Mouse (Mus musculus): ENCODE measurements at regions not wholly inside any gene's neighbourhood (a gene's known extent, or its start where the extent isn't known, plus 50 kb on each side); places are given as distances from the start of the nearest gene placed in this dataset.

GRCm38 (mm10) chr1:35562786-35563185 lies 505.4 kb upstream of the Hs6st1 start:
- no peak for TF ChIP-seq MYC (IDR thresholded peaks at IDR 0.05; ENCODE audit: low read depth, low read length)
- no peak for TF ChIP-seq BHLHE40 (IDR thresholded peaks at IDR 0.05; ENCODE audit: borderline replicate concordance, low read depth, low read length)
- no peak for TF ChIP-seq ELF1 (IDR thresholded peaks at IDR 0.05; ENCODE audit: low read depth, low read length)
- no peak for TF ChIP-seq CTCF (IDR thresholded peaks at IDR 0.05 in 2 of 3, conservative IDR thresholded peaks at IDR 0.05 in 1 of 3; ENCODE audit: control insufficient read depth in 1 of 3, insufficient read depth in 1 of 3, low read depth in 2 of 3, low read length in 3 of 3, poor library complexity in 1 of 3, severe bottlenecking in 1 of 3)
- no peak for TF ChIP-seq JUND (IDR thresholded peaks at IDR 0.05; ENCODE audit: low read depth, low read length)
- no peak for TF ChIP-seq MAX (IDR thresholded peaks at IDR 0.05; ENCODE audit: low read length)
- no peak for TF ChIP-seq TBP (IDR thresholded peaks at IDR 0.05; ENCODE audit: low read depth, low read length)
- no peak for TF ChIP-seq ZNF384 (IDR thresholded peaks at IDR 0.05; ENCODE audit: low read depth, low read length)
- TF ChIP-seq ZKSCAN1 (IDR thresholded peaks at IDR 0.05; ENCODE audit: low read depth, low read length) = no peak
- no peak for TF ChIP-seq UBTF (IDR thresholded peaks at IDR 0.05; ENCODE audit: borderline replicate concordance, insufficient read depth, low read depth, low read length)
- no peak for TF ChIP-seq POLR2AphosphoS5 (IDR thresholded peaks at IDR 0.05; ENCODE audit: borderline replicate concordance, low read depth, low read length)
- TF ChIP-seq TCF12 (IDR thresholded peaks at IDR 0.05; ENCODE audit: low read depth, low read length) = no peak
- H3K27me3 ChIP-seq (ENCODE audit: control insufficient read depth in 1 of 2, insufficient read depth in 2 of 2, low read length in 2 of 2) = no peaks in the 10 kb centered on the region
- no peaks in the 10 kb centered on the region for H3K79me2 ChIP-seq (ENCODE audit: control insufficient read depth, insufficient read depth, low read length, poor library complexity)
- no peak for DNase-seq (ENCODE audit: low read depth, low spot score)
- H3K4me1 ChIP-seq (ENCODE audit: control insufficient read depth in 1 of 2, insufficient read depth in 2 of 2, low read length in 2 of 2) = no peaks in the 10 kb centered on the region
- no peak overlapping the region for H3K27ac ChIP-seq (ENCODE audit: control insufficient read depth, low read depth, low read length)
- no peaks in the 10 kb centered on the region for H3K9me3 ChIP-seq (replicated peaks; ENCODE audit: insufficient read depth, low read length)
- no peak overlapping the region for H3K9ac ChIP-seq (ENCODE audit: control insufficient read depth, low read depth, low read length, poor library complexity, severe bottlenecking)
- H3K4me3 ChIP-seq (ENCODE audit: control insufficient read depth in 1 of 2, insufficient read depth in 1 of 2, low read depth in 2 of 2, low read length in 2 of 2) = no peak overlapping the region
- no peaks in the 10 kb centered on the region for H3K36me3 ChIP-seq (ENCODE audit: control insufficient read depth in 1 of 2, insufficient read depth in 2 of 2, low read length in 2 of 2)

DNA sequence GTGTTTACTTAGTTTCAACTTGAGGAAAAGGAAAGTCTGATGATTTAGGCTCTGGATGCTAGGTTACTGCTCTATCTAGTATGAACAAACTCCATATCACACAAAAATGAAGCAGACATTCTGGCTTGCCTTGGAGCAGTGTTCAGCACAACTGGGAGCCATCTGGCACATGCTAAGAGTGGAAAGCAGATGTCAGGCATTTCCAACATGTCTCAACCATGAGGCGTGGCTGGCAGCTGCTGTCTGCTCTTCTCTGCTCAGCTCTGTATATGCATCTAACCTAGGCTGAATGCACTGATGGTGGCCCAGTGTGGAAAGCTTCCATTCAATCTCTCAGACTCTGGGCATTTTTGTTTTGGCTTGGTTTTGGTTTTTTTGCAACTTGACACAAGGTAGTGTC lies 493.0 kb upstream of the Hs6st1 start:
- H3K4me3 ChIP-seq (ENCODE audit: control insufficient read depth in 1 of 2, insufficient read depth in 1 of 2, low read depth in 2 of 2, low read length in 2 of 2) = no peak overlapping the region
- no peak for TF ChIP-seq POLR2AphosphoS5 (IDR thresholded peaks at IDR 0.05; ENCODE audit: borderline replicate concordance, low read depth, low read length)
- no peak for TF ChIP-seq CHD2 (IDR thresholded peaks at IDR 0.05; ENCODE audit: low read length)
- TF ChIP-seq ZC3H11A (IDR thresholded peaks at IDR 0.05; ENCODE audit: low read depth, low read length) = no peak
- no peak for TF ChIP-seq ZMIZ1 (IDR thresholded peaks at IDR 0.05; ENCODE audit: low read depth, low read length)
- TF ChIP-seq TCF12 (IDR thresholded peaks at IDR 0.05; ENCODE audit: low read depth, low read length) = no peak
- no peak for TF ChIP-seq ZKSCAN1 (IDR thresholded peaks at IDR 0.05; ENCODE audit: low read depth, low read length)
- no peak for TF ChIP-seq BHLHE40 (IDR thresholded peaks at IDR 0.05; ENCODE audit: borderline replicate concordance, low read depth, low read length)
- no peak for TF ChIP-seq MAZ (IDR thresholded peaks at IDR 0.05; ENCODE audit: low read depth, low read length)
- TF ChIP-seq JUND (IDR thresholded peaks at IDR 0.05; ENCODE audit: low read depth, low read length) = no peak
- TF ChIP-seq E2F4 (IDR thresholded peaks at IDR 0.05; ENCODE audit: borderline replicate concordance, low read depth, low read length) = no peak
- TF ChIP-seq USF2 (IDR thresholded peaks at IDR 0.05; ENCODE audit: borderline replicate concordance in 1 of 2, insufficient read depth in 1 of 2, low read depth in 1 of 2, low read length in 2 of 2) = no peak
- no peak for TF ChIP-seq NELFE (IDR thresholded peaks at IDR 0.05; ENCODE audit: low read depth, low read length)

More for the DNA sequence above, 493.0 kb upstream of the Hs6st1 start:
- peaks cover 0 to 3% of the 10 kb centered on the region in 2 experiments; a peak in 1 of 4 replicates for H3K27me3 ChIP-seq (ENCODE audit: control insufficient read depth in 1 of 2, insufficient read depth in 2 of 2, low read length in 2 of 2)
- H3K4me1 ChIP-seq (ENCODE audit: control insufficient read depth in 1 of 2, insufficient read depth in 2 of 2, low read length in 2 of 2) = no peaks in the 10 kb centered on the region
- H3K27ac ChIP-seq (ENCODE audit: control insufficient read depth, low read depth, low read length) = no peak overlapping the region
- H3K9me3 ChIP-seq (replicated peaks; ENCODE audit: insufficient read depth, low read length) = no peaks in the 10 kb centered on the region
- no peaks in the 10 kb centered on the region for H3K36me3 ChIP-seq (ENCODE audit: control insufficient read depth in 1 of 2, insufficient read depth in 2 of 2, low read length in 2 of 2)
- no peak for DNase-seq (ENCODE audit: low read depth, low spot score)
- H3K79me2 ChIP-seq (ENCODE audit: control insufficient read depth, insufficient read depth, low read length, poor library complexity) = no peaks in the 10 kb centered on the region; the same call in 1 of the 2 replicates
- no peak overlapping the region for H3K9ac ChIP-seq (ENCODE audit: control insufficient read depth, low read depth, low read length, poor library complexity, severe bottlenecking)
